Mouse (Mus musculus): ENCODE results near the gene Gpr22. TPM values are rescaled to one million over a fixed set of nuclear protein-coding genes. Genes with fewer than 3 reads are reported as not detected.

The Gpr22 gene
- total RNA-seq (2021), result not detected
- long read RNA-seq, experiment 1, result 0 reads
- long read RNA-seq, experiment 2, result 0 reads

- DNase-seq, result no peak
Observed at GRCm38 (mm10) chr12:31713600-31713999, at the start of gene Gpr22. Gene Gpr22 (minus strand): TSS chr12:31713947.

DNA sequence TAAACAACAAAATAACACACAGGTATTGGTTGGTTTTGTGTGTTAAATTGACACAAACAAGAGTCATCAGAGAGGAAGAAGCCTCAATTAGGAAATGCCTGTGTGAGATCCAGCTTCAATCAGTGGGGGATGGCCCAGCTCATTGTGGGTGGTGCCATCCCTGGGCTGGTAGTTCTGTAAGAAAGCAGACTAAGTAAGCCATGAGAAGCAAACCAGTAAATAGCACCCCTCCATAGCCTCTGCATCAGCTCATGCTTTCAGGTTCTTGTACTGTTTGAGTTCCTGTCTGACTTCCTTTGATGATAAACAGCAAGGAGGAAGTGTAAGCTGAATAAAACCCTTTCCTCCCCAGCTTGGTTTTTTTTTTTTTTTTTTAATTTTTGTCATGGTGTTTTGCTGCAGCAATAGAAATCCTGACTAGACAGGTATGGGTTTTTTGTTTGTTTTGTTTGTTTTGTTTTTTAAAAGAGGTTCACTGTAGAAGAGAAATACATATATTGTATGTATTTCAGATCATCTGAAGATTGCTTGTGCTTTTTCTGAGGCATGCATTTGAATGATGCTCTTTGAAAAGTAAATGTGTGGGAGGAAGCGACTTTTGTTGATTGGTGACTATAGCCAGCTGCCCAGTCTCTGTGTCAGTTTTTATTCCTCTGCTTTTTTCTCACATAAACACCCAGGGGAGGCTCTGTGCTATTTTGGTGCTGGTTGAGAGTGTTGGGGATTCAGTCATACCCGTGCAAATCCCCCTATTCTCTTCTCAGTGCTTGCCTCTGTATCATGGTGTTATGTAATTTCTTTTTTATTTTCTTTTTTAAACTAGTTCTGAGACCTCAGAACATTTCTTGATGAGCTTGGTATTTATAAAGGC is 42.4 kb upstream of the Gpr22 start:
- DNase-seq, result no peak

- no peak for DNase-seq
Observed at GRCm38 (mm10) chr12:31754465-31754864, 40.7 kb upstream of the Gpr22 start.

- no peak for DNase-seq
Observed at GRCm38 (mm10) chr12:31749846-31750245, 36.1 kb upstream of the Gpr22 start.

DNA sequence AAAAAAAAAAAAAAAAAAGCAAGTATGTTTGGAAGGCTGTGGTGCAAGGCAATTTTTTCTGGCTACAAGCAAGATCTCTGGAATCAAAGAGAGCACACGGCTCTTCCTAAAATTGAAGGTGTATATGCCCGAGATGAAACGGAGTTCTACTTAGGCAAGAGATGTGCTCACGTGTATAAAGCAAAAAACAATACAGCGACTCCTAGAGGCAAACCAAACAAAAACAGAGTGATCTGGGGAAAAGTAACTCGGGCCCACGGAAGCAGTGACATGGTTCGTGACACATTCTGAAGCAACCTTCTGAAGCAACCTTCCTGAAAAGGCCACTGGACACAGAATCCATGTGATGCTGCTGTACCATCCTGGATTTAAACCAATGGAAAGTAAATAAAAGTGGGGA is 33.6 kb upstream of the Gpr22 start:
- no peak for DNase-seq

DNA sequence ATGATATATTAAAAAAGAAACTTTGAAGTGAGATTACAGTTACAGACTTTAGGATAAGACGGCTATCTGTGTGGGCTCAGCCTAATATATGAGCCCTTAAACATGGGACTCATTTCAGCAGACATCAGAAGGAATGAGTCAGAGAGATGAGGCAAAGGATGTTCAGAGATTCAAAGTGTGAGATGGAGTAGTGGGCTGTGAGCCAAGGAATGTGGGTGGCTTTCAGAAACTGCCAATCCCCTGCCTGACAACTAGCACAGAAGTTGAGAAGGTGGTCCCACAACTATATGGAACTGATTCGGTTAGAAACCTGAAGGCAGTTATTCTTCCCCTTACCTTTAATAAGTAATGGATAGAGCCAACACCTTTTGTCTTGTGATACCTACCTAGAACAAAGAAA is 20.9 kb upstream of the Gpr22 start:
- DNase-seq, result no peak

DNA sequence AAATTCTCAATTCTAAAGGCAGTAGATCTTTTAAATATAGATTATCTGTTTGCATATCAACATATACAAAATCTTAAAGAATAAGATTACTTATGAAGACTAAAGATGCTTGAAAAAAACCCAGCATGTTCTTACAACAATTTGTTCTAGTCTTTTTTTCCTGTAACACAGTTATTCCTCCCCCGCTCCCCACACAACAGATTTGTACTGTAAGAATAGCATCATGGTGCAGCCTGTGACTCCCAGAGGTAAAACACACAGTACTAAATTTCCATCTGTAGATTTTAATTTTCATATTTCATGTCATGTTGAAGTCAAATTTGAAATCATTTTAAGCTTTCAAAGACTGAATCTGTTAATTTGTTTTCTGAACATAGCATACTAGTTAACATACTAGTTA is 16.4 kb upstream of the Gpr22 start:
- DNase-seq, result no peak

GRCm38 (mm10) chr12:31726707-31727106 is 13.0 kb upstream of the Gpr22 start:
- DNase-seq, result no peak

DNA sequence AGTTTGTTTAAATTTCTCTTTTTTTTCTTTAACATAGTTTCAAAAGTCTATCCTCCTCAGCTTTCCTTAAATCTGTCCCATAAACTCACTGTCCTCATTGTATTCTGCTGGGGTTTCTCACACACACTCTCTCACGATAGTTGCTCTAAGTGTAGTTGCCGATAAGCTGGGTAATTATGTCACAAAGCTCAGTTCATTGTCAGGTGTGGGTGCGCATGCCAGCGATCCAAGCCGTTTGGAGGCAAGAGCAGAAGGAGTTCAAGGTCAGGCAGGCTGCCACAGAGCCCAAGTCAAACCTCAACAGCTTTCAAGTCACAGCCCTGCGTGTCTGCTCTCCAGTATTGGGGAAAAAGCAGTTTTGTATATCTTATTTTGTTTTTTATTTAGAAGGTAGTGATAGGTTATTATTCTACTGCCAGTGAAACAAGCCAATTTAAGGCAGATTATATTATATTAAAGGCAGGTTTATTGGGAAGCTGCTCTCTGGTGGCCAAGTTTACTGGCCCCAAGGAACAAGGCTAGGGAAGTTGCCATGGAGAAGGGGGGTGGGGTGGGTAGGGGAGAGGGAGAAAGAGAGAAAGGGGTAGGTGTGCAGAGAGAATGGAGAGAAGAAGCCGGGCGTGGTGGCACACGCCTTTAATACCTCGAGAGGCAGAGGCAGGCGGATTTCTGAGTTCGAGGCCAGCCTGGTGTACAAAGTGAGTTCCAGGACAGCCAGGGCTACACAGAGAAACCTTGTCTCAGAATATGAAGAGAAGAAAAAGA is 11.9 kb upstream of the Gpr22 start:
- DNase-seq, result no peak

DNA sequence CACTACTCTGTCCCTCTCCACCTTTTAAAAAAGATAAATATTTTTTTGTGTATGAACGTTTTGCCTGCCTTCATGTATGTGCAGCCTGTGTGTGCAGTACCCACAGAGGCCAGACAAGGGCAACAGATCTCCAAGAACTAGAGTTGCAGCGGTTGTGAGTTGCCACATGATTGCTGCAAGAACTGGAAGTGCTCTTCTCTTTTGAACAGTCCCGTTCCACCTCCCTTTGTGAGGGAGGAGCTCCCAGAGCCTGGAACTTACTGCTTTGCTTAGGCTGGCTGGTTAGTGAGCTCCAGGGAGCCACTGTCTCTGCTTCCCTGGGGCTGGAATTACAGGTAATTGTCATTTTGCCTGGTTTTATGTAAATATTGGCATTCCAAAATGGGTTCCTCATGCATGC is 10.8 kb upstream of the Gpr22 start:
- DNase-seq, result no peak

DNA sequence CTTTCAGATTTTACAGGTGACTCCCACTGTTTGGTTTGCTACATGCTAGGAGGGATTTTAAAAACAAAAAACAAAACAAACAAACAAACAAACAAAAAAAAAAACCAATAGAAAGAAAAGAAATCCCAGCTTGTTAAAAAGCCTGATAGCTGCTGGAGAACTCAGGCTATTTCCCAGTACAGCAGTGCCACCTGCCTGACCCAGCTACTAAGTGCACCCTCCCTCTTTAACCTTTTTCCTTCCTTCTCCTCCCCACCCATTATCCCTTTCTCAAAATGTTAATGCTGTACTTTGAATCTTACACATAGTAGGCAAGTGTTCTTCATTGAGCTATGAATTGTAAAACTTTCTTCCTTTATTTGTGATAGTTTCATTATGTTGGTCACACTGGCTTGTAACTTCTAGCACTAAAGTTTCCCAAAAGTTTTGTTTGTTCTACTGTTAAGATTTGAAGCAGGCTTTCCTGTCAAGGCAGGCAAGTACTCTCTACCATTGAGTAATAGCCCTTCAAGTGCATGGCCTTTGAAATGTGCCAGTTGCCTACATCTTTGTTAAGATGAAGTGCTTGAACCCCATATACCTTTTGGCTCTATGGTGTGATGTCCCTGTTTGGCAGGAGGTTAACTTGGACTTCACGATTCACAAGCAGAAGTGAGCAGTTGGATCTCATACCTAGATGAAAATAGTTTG is 6.0 kb upstream of the Gpr22 start:
- no peak for DNase-seq

GRCm38 (mm10) chr12:31714070-31714469 is 323 bp upstream of the Gpr22 start:
- no peak for DNase-seq

DNA sequence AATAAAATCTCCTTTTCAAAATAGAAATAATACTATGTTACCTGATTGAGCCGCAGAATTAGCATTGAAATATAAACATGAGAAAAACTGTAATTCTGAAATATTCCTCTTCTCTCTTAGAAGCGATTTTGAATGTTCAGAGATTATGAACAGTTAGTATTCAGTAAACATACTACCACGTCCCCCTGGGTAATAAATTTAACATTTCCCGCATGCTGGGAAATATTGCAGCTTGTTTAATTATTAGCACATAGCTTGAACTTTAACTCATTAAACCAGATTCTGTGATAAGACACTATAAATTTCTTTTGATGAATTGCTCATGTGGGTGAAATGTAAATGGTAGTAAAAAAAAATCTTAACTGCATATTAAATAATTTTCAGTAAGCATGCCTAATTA is 1.0 kb downstream of the Gpr22 start:
- DNase-seq, result no peak

DNA sequence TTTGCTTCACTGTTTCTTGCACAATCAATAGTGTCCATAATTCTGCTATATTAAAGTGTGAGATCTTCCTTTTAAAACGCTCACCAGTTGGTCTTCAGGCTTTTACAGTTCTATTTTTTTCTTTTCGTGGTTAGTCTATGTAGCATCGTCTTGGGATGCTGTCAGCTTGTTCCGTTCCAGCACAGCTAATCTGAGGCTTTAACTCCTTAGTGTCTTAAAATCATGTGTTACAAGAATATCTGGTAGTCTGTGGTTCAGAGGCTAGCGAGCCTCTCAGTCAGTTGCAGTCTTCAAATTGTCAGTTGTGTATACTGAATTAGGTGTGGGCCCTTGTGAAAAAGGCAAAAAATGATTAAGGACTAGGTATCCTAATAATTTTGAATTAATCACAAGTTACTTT is 1.5 kb downstream of the Gpr22 start:
- no peak for DNase-seq

- no peak for DNase-seq
Observed at GRCm38 (mm10) chr12:31709665-31710064, 4.1 kb downstream of the Gpr22 start.

DNA sequence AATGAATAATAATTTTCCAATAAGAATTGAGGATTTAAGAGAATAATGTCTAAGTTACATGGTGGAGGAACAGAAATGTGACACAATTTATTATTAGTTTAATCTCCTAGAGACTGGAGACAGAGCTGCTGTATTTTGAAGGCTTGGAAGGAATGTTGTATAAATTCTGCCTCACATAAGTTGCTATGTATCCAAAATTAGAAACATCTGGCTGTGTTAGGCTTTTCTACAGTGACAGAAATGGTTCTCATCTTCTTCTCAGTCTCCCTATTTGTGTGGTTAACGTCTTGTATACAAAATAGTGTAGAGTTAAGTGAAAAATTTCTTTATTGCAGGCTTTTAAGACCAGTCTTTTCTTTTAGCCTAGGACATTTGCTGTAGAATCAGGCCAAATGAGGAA is 6.2 kb downstream of the Gpr22 start:
- no peak for DNase-seq

GRCm38 (mm10) chr12:31706168-31706567 is 7.6 kb downstream of the Gpr22 start:
- no peak for DNase-seq

DNA sequence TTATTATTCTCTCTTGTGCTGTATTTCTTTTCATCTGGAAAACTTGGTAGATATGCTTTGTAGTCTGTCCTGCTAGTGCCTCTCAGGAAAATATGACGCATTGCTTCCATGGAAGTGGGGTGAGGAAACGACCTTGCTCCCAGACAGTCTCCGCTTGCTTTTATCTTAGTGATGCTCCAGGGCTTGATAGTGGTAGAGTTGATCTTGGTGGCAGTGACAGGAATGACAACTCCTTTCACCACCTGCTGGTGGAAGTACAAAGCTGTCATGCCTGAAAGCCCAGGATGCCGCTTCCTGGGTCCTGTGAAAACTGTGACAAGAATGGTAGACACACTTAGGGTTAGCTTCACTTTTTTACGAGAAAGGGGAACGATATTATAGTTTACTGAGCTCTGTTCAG is 9.8 kb downstream of the Gpr22 start:
- no peak for DNase-seq

- no peak for DNase-seq
Observed at GRCm38 (mm10) chr12:31701411-31701810, 12.3 kb downstream of the Gpr22 start.

DNA sequence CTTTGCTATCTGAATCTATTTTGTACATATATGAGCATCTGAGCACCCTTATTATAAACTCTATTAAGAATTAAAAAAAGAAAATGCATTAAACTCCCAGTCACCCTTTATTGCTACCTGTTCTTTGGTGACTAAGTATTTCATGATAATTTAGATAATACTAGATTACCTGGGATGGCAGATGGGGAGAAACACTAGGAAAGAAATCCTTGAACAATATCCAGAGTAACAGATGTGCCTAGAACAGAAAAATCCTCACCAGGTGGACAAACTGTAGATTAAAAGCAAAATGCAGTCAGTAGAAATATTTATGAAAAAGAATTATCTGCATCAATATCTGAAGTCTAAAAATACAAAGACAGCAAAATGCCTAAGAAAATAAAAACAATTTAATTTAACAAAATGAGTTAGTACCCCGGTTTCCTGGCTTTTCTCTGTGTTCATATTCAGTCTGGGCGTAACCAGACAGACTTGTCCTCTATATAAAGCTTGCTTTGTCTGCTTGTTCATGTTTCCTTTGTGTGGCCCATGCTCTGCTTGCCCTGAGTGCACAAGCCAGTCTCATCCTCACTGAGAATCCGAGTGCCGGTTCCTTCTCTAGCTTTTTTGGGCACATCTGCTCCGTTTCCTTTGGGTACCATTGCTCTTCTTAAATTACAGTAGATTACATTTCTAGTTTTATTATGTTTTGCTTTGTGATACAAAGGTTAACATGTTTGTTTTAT is 13.0 kb downstream of the Gpr22 start:
- no peak for DNase-seq

DNA sequence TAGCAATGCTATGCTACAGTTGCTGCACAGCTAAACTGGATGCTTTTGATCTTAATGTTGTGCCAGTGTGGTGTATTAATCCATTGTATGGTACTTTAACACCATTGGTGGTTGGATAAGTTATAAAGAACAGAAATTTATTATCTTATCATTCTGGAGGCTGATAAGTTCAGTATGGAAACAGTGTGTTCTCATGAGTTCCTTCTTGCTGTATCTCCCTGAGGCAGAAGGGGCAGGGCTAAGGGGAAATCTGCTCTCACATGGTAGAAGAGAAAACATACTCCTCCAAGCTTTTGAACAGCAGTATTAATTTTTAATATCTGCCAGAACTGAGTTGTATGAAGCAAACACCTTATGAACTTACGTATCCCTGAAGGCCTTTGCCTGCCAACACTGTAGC is 20.5 kb downstream of the Gpr22 start:
- no peak for DNase-seq

DNA sequence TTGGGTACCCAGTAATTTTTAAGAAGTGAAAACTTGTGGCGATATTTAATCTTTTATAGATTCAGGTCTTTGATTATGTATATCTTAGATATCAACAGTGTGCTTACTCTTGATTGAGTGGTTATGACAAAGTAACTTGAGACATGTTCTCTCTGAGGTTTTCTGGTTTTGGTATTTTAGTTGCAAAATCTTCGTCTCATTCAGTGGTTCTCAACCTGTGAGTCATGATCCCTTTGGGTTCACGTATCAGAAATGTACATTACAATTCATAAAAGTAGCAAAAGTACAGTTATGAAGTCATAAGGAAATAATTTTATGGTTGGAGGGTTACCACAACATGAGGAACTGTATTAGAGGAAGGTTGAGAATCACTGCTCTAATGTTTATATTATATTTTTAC is 27.1 kb downstream of the Gpr22 start:
- no peak for DNase-seq
